Mouse (Mus musculus): ENCODE results near the gene Actl7b. TPM values are rescaled to one million over a fixed set of nuclear protein-coding genes. Genes with fewer than 3 reads are reported as not detected.

The Actl7b gene
- total and polyA plus RNA-seq, 3 experiments = not detected

- TF ChIP-seq GABPA (IDR thresholded peaks at IDR 0.05; ENCODE audit: low read depth, low read length) (no peak), POLR2A (IDR thresholded peaks at IDR 0.05; ENCODE audit: control insufficient read depth in 1 of 2, insufficient read depth in 1 of 2, low read depth in 1 of 2, low read length in 2 of 2, poor library complexity in 1 of 2) (no peak), MYB (IDR thresholded peaks at IDR 0.05; ENCODE audit: low read depth, low read length) (no peak), RCOR1 (IDR thresholded peaks at IDR 0.05; ENCODE audit: low read depth, low read length) (no peak), POLR2AphosphoS2 (IDR thresholded peaks at IDR 0.05; ENCODE audit: low read length) (no peak; the same call in 1 of the 2 replicates), EP300 (IDR thresholded peaks at IDR 0.05; ENCODE audit: low read depth in 1 of 2, low read length in 2 of 2) (no peak), KAT2A (conservative IDR thresholded peaks at IDR 0.05; ENCODE audit: low read depth, low read length) (no peak)
- Histone ChIP-seq H3K36me3 (ENCODE audit: control insufficient read depth in 1 of 2, insufficient read depth in 2 of 2, low read length in 2 of 2) (peaks cover 0 to 3% of the 10 kb centered on the region in 2 experiments; a peak in 1 of 4 replicates), H3K27ac (ENCODE audit: control insufficient read depth, low read depth, low read length) (no peak within 1 kb of the TSS)
Measured at GRCm38 (mm10) chr4:56743363-56744195, 2.3 kb upstream of the Actl7b start, which contains the start of gene Actl7a. Gene Actl7a, plus strand, starts transcription at chr4:56743413.

GRCm38 (mm10) chr4:56742698-56743097 lies 1.5 kb upstream of the Actl7b start:
- Histone ChIP-seq H3K9me3 (replicated peaks; ENCODE audit: insufficient read depth, low read length) (no peaks in the 10 kb centered on the region), H3K4me3 (ENCODE audit: control insufficient read depth in 1 of 2, insufficient read depth in 1 of 2, low read depth in 2 of 2, low read length in 2 of 2) (no peak overlapping the region), H3K79me2 (ENCODE audit: control insufficient read depth, insufficient read depth, low read length, poor library complexity) (no peaks in the 10 kb centered on the region), H3K4me1 (ENCODE audit: control insufficient read depth in 1 of 2, insufficient read depth in 2 of 2, low read length in 2 of 2) (no peaks in the 10 kb centered on the region), H3K27ac (ENCODE audit: control insufficient read depth, low read depth, low read length) (no peak overlapping the region), H3K36me3 (ENCODE audit: control insufficient read depth in 1 of 2, insufficient read depth in 2 of 2, low read length in 2 of 2) (no peaks in the 10 kb centered on the region), H3K27me3 (ENCODE audit: control insufficient read depth in 1 of 2, insufficient read depth in 2 of 2, low read length in 2 of 2) (no peaks in the 10 kb centered on the region), H3K9ac (ENCODE audit: control insufficient read depth, low read depth, low read length, poor library complexity, severe bottlenecking) (no peak overlapping the region)
- TF ChIP-seq TBP (IDR thresholded peaks at IDR 0.05; ENCODE audit: low read depth, low read length) (no peak), POLR2AphosphoS2 (IDR thresholded peaks at IDR 0.05; ENCODE audit: low read length) (peak; percentile 25)
- DNase-seq (ENCODE audit: low read depth, low spot score) = no peak

More at GRCm38 (mm10) chr4:56743363-56744195, 2.3 kb upstream of the Actl7b start, which contains the start of gene Actl7a:
- Histone ChIP-seq H3K27me3 (ENCODE audit: control insufficient read depth in 1 of 2, insufficient read depth in 2 of 2, low read length in 2 of 2) (no peaks in the 10 kb centered on the region), H3K79me2 (ENCODE audit: control insufficient read depth, insufficient read depth, low read length, poor library complexity) (no peaks in the 10 kb centered on the region), H3K4me3 (ENCODE audit: control insufficient read depth in 1 of 2, insufficient read depth in 1 of 2, low read depth in 2 of 2, low read length in 2 of 2) (no peak within 1 kb of the TSS), H3K9ac (ENCODE audit: control insufficient read depth, low read depth, low read length, poor library complexity, severe bottlenecking) (no peak within 1 kb of the TSS), H3K9me3 (replicated peaks; ENCODE audit: insufficient read depth, low read length) (no peaks in the 10 kb centered on the region), H3K4me1 (ENCODE audit: control insufficient read depth in 1 of 2, insufficient read depth in 2 of 2, low read length in 2 of 2) (no peaks in the 10 kb centered on the region)
- no peak for DNase-seq (ENCODE audit: low read depth, low spot score)

GRCm38 (mm10) chr4:56740611-56741010 lies 632 bp downstream of the Actl7b start:
- no peak overlapping the region for H3K9ac ChIP-seq (ENCODE audit: control insufficient read depth, low read depth, low read length, poor library complexity, severe bottlenecking)
- H3K27ac ChIP-seq (ENCODE audit: control insufficient read depth, low read depth, low read length) = no peak overlapping the region
- no peaks in the 10 kb centered on the region for H3K9me3 ChIP-seq (replicated peaks; ENCODE audit: insufficient read depth, low read length)
- no peaks in the 10 kb centered on the region for H3K4me1 ChIP-seq (ENCODE audit: control insufficient read depth in 1 of 2, insufficient read depth in 2 of 2, low read length in 2 of 2)
- no peaks in the 10 kb centered on the region for H3K79me2 ChIP-seq (ENCODE audit: control insufficient read depth, insufficient read depth, low read length, poor library complexity)
- DNase-seq (ENCODE audit: low read depth, low spot score) = no peak
- H3K4me3 ChIP-seq (ENCODE audit: control insufficient read depth in 1 of 2, insufficient read depth in 1 of 2, low read depth in 2 of 2, low read length in 2 of 2) = no peak overlapping the region
- no peaks in the 10 kb centered on the region for H3K27me3 ChIP-seq (ENCODE audit: control insufficient read depth in 1 of 2, insufficient read depth in 2 of 2, low read length in 2 of 2)
- TF ChIP-seq MEF2A (IDR thresholded peaks at IDR 0.05; ENCODE audit: extremely low read depth, insufficient replicate concordance, low read depth, low read length, poor library complexity, severe bottlenecking) = no peak
- TF ChIP-seq ELF1 (IDR thresholded peaks at IDR 0.05; ENCODE audit: low read depth, low read length) = no peak
- no peak for TF ChIP-seq TBP (IDR thresholded peaks at IDR 0.05; ENCODE audit: low read depth, low read length)
- TF ChIP-seq NELFE (IDR thresholded peaks at IDR 0.05; ENCODE audit: low read depth, low read length) = no peak
- no peak for TF ChIP-seq ZC3H11A (IDR thresholded peaks at IDR 0.05; ENCODE audit: low read depth, low read length)
- TF ChIP-seq USF1 (IDR thresholded peaks at IDR 0.05; ENCODE audit: low read depth, low read length) = no peak
- TF ChIP-seq POLR2A (IDR thresholded peaks at IDR 0.05; ENCODE audit: control insufficient read depth in 1 of 2, insufficient read depth in 1 of 2, low read depth in 1 of 2, low read length in 2 of 2, poor library complexity in 1 of 2) = no peak
- no peak for TF ChIP-seq UBTF (IDR thresholded peaks at IDR 0.05; ENCODE audit: borderline replicate concordance, insufficient read depth, low read depth, low read length)
- no peak for TF ChIP-seq CTCF (IDR thresholded peaks at IDR 0.05 in 2 of 3, conservative IDR thresholded peaks at IDR 0.05 in 1 of 3; ENCODE audit: control insufficient read depth in 1 of 3, insufficient read depth in 1 of 3, low read depth in 2 of 3, low read length in 3 of 3, poor library complexity in 1 of 3, severe bottlenecking in 1 of 3)
- H3K36me3 ChIP-seq (ENCODE audit: control insufficient read depth in 1 of 2, insufficient read depth in 2 of 2, low read length in 2 of 2) = no peaks in the 10 kb centered on the region
